Mouse (Mus musculus) brain, embryonic 18.5 days (tissue): ENCODE results near the gene Creb3l4.
A peak's percentile ranks its signal among the peaks of the same experiment; 100 is the strongest.
"Not testable (repeated sequence)": the region's sequence is repeated elsewhere in the genome, so short reads cannot be mapped to it uniquely, and the experiment has no call there.

ENCODE experiments used
- DNase-seq: peaks from one replicate; pipeline ENCODE4 v3.0.0-alpha.2; 2012; ENCODE audit warnings: low read depth, low spot score

Creb3l4 gene

DNA sequence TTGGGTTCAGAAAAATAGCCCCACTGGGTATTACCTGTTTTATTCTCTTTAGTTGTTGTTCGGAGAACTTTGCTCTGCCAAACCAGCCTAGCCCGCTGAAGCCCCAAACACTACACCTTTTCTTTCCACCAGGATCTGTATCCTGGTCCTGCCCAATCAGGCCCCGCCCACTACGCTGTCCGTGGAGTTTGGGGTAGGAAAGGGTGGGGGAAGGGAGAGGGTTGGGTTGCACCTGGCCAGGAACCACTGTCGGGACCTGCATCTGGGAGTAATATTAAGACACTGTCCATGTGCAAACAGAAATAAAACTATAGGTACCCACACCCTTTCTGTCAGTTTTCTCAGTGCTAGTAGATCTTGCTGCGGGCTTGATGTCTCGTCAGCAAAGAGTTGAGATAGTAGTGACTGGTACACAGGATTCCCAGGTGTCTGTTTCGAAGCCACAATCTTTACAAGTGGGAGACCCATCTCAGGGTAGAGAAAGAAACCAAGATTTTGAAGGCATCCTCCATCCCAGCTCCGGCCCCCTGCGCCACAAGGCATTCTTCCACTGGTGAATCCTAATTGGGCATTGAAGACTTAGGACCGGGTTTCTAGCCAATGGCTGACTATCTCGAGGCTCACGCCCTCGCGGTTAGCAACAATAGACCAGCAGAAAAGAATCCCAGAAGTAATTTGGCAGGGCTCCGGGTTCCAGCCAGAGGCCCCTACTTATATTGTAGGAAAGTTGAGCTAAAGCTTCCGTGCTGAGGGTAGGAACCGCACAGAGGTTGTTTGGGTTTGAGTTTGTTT lies at the start of gene Creb3l4:
Gene Creb3l4, minus strand, starts transcription at position 529 of the 792 bp plus-strand sequence.
- no peak for DNase-seq

DNA sequence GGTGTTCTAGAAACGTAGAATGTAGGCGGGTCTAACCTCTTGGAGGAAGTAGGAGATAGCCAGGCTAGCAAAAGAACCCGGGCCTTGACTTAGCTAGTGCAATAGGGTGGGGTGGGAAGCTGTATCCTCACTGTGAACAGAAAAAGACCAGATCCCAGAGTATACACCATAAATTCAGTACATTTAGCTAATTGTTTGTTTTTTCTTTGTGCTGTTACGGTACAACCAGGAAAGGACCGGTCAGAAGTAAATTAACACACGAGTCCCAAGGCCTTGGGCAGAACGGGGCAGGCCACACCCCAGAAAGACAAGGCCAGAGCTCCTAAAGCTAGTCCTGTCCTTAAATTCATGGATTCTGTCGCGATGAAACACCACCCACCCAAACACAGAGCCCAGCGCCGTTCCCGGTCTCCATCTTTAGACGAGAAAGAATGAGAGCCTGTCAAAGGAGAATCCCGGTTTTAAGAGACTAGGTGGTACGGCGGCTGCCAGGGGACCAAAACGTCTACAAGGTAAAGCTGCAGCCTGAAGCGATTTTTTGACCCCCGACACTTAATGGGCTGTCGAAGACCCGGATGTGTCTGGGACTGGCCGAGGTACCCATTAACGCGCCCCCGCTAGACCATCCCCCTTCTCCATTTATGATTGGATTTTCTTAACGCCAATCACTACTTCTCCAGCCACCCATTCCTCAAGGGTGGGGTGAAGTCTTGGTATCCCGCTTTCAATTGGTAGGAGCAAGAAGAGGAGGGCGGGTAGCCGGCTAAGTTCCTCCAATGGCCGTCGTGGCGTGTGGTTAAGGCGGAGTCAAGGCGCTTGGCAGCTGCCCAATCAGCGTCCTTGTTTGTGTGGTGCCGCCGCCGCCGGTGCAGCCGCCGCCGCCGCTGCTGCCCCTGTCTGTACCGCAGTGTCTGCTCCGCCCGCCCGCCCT lies 49.3 kb upstream of the Creb3l4 start, which contains the start of gene Gatad2b:
Gene Gatad2b, plus strand, starts transcription at position 834 of the 931 bp plus-strand sequence.
- DNase-seq = peak; percentile 100

DNA sequence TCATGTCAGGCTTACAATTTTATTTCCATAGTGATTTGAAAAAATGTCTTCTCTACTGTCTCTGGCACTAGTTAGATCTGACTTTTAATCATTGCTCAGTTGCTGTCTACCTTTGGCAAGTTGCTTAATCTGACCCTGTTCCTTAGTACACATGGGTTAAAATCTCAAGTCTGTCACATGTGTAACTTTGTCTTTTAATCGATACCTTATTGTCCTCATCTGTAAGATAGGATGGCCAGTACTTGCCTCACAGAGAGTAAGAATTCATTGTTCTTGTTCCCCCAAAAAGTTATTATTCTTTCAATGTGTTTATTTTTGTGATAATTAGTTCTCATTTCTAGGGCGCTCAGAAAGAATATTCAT lies 48.7 kb upstream of the Creb3l4 start:
- no peak for DNase-seq

DNA sequence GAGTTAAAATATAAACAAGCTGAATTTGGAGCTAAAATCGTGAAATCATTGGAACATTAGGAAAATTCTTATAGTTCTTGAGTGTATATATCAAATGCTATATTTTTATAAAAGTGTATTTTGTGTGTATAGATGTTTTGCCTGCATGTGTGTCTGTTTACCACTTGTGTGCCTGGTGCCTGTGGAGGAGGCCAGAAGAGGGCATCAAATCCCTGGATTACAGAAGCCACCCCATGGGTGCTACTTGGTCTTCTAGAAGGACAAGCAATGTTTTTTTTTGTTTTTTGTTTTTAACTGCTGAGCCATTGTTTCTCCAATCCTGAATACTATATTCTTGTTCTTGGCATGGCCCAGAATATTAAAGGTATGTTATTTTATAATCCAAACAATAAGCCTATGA lies 47.3 kb upstream of the Creb3l4 start:
- no peak for DNase-seq

DNA sequence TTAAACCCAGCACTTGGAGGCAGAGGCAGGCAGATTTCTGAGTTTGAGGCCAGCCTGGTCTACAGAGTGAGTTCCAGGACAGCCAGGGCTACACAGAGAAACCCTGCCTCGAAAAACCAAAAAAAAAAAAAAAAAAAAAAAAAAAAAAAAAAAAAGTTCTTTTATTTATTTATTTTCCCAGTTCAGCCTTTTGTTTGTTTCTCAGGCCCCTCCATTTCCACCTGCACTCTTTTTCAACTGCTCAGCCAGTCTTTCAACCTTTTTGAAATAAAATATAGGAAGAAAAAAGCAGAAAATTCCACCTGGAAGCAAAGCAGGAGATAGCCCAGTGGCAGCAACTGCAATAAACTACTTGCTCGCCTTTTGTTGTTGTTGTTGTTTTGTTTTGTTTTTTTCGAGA lies 46.1 kb upstream of the Creb3l4 start:
- DNase-seq = not testable (repeated sequence)

DNA sequence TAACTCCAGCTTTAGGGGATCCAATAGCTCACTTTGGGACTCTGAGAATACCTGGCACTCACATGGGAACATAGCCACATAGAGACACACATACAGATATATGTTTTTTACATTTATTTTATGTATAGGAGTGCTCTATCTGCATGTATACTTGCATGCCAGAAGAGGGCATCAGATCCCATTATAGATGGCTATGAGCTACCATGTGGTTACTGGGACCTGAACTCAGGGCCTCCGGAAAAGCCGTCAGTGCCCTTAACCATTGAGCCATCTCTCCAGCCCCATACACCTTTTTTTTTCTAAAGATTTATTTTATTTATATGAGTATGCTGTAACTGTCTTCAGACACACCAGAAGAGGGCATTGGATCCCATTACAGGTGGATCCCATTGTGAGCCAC lies 40.8 kb upstream of the Creb3l4 start:
- no peak for DNase-seq

DNA sequence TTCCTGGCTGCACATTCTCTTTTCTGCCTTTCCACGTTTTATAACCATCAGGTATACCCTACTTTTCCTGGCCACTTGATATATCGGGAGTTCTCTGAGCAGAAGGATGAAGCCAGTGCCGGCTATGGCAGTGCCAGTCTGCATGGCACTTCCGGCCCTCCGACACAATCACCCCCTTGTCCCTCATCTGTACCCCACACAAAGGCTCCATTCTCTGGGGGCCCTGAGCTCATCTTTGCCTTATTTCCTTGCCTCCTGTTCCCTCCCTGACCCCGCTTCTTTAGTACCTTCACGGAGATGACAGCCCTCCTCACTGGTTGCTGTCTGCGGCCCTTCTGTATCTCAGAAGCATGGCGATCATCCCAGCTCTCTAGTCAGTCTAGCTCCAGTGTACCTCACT lies 37.4 kb upstream of the Creb3l4 start:
- no peak for DNase-seq

DNA sequence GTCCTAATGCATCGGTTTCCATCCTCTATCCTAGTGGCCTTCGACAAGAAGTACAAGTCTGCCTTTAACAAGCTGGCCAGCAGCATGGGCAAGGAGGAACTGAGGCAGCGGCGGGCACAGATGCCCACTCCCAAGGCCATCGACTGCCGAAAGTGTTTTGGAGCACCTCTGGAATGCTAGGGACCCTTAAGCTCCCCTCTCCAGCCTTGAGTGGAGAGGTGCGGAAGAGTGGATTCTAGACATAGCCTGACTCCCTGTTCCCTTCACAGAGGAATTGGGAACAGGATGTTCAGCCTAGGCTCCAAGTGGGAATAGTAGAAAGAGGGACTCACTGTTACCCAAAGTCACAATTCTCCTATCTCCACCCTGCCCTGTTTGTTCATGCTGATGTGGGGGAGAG lies 36.4 kb upstream of the Creb3l4 start:
- DNase-seq = no peak

DNA sequence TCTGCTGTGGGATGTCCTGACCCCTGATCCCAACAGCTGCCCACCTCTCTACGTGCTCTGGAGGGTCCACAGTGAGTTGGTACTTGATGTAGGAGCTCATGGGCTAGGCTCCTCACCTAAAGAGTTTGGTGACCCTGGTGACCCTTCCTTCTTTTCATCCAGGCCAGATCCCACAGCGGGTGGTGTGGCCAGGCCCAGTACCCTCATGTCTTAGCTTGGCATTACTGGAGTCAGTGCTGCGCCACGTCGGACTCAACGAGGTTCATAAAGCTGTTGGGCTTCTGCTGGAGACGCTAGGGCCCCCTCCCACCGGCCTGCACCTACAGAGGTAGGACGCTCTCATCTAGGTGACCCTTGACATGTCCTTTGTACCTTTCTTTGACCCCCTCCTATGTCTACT lies 35.9 kb upstream of the Creb3l4 start:
- no peak for DNase-seq

DNA sequence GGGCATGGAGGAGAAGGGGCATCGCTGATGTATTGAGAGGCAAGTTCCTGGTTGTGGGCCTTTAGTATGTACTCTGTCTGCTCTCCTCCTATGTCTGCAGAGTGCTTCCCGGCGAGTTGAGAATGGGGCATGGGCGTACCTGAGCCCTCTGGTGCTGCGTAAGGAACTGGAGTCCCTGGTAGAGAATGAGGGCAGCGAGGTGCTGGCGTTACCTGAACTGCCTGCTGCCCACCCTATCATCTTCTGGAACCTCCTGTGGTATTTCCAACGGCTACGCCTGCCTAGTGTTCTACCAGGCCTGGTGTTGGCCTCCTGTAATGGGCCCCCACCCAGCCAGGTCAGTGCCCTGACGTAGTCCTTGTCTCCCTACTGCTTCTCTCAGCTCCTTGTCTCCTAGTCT lies 34.9 kb upstream of the Creb3l4 start:
- no peak for DNase-seq

DNA sequence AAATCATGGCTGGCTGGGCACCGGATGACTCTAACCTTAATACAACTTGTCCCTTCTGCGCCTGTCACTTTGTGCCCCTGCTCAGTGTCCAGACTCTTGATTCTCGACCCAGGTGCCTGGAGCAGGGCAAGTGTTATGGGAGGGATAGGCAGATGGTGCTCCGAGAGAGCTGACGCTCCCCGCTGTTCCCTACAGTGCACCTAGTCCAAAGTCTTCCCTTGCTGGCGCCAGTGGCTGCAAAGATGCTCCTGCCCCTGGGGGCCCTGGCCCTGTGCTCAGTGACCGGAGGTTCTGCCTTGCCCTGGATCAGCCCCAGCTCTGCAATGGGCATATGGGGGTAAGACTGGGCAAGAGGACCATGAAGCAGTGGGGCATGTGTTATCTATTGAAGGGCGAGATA lies 34.5 kb upstream of the Creb3l4 start:
- no peak for DNase-seq

DNA sequence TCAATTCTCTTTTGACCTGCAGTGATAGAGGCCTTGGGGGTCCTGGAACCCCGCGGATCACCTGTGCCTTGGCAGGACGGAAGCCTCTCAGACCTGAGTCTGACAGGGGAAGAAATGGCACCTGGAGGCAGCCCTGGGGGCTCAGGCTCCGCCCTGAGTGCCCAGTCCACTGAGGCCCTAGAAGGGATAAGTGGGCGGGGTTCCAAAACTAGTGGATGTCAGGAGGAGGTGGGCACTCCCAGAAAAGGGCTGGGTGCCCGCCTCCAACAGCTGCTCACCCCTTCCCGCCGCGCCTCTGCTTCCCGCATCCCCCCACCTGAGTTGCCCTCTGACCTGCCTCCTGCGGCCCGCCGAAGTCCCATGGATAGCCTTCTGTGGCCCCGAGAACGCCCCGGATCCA lies 33.5 kb upstream of the Creb3l4 start:
- DNase-seq = no peak

DNA sequence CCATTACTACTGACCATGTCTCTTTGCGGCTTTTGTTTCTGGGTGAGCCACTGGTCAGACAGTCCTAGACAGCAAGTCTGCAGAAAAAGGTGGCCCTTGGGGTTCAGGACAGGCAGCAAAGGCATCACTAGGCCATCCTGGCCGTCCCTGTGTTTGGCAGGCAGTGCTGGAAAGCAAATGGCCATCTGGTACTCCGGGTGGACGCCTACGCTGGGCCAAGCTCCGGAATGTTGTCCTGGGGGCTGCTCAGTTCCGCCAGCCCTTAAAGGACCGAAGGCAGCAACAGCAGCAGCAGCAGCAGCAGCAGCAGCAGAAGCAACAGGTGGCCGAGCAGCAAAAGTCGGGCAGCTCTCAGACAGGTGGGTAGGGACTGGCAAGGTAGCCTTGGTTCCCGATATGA lies 32.0 kb upstream of the Creb3l4 start:
- DNase-seq = no peak

DNA sequence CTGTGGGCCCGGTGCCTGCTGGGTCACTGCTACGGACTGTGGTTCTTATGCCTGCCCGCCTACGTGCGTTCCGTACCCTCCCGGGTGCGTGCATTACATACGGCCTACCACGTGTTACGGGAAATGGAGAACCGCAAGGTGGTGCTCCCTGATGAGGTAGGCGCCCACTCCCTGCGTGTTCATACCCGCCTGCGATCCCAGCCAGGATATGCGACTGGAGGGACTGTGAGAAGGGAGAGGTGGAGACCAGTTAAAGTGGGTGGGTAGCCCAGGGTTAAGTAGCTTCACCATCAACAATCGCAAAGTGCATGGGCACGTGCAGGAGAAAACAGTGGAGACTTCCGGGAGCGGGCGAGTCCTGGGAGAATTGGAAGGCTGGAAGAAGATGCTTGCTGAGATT lies 30.5 kb upstream of the Creb3l4 start:
- DNase-seq = no peak

DNA sequence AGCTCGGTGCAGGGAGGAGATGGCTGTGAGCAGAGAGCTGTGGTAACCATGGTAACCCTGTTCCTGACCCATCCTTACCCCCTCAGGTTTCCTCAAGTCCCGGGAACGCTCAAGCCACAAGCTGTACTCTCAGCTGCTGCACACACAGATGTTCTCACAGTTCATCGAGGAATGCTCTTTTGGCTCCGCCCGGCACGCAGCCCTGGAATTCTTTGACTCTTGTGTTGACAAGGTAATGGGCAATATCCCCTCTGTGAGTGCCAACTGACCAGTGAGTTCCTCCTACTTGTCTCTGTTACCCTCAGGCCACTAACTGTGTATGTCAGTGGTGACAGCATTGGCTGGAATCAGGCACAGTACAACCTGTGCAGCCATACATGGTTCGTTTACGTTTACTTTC lies 28.9 kb upstream of the Creb3l4 start:
- DNase-seq = no peak

DNA sequence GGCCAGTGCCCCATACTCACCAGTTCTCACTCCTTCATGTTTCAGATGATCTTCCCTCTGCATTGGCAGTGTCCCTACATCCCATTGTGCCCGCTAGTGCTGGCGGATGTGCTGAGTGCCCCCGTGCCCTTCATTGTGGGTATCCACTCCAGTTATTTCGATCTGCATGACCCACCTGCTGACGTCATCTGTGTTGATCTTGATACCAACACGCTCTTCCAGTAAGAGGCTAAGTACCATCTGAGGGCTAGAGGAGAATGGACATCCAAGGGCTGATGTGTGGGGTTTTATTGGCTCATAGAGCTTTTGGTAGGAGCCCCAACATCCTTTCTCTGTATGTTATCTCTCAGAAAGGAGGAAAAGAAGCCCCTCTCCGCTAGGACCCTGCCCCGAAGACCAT lies 27.5 kb upstream of the Creb3l4 start:
- DNase-seq = no peak

DNA sequence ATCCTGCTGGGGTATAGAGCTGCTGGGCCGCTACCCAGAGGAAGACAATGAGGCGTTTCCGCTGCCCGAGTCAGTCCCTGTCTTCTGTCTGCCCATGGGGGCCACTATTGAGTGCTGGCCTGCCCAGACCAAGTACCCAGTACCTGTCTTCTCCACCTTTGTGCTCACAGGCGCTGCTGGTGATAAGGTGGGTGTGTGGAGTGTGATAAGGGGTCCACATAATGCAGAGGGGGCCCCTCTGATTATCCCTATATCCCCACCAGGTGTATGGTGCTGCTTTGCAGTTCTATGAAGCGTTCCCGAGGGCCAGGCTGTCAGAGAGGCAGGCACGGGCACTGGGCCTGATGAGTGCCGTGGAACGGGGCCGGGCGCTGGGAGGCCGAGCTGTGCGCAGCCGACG lies 25.7 kb upstream of the Creb3l4 start:
- no peak for DNase-seq

DNA sequence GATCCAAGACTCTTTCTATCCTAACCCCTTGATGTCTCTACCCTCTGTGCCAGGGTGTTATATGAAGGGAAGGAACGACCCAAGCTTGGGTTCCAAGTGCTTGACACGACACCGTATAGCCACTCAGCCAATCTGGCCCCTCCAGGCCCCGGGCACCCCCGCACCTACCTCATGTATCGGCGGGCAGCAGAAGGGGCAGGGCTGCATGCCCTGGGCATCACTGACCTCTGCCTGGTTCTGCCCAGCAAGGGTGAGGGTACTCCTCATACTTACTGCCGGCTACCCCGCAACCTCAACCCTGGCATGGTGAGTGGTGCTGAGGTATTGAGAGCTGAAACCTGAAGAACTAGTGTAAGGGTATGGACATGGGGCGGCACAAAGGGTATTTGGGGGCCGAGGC lies 24.9 kb upstream of the Creb3l4 start:
- no peak for DNase-seq

DNA sequence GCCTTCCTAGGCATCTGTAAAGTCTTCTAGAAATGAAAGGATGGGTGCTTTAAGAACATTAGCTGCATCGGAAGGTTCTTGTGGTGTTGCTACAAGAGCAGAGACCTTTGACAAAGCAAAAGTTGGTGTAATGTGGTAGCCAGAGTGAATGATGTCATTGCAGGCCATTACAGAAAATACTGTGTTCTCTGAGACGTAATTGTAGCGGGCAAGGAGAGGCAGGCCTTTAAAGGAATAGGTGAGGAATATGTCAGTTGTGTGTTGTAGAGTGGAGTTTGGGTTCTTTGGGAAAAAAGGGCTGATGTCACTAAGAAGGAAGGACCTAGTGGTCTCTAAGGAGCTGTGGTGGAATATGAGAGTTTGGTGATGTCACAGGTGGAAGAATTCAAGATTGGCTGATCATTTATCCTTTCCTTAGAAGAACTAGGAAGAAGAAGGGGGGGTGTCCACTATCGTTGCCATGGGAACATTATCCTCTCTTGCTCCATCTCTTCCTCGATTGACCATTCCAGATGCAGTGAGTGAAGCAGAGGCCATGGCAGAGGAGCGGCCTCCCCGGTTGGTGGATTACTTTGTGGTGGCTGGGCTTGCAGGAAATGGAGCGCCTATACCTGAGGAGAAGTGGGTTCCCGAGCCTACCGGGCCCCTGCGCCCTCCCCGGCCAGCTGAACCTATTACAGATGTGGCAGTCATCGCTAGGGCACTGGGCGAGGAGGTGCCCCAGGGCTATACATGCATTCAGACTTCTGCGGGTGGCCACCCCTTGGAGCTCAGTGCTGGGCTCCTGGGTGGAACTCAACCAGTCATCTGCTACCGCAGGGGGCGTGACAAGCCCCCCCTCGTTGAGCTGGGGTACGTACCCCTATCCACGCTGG lies 23.8 kb upstream of the Creb3l4 start:
- no peak for DNase-seq

DNA sequence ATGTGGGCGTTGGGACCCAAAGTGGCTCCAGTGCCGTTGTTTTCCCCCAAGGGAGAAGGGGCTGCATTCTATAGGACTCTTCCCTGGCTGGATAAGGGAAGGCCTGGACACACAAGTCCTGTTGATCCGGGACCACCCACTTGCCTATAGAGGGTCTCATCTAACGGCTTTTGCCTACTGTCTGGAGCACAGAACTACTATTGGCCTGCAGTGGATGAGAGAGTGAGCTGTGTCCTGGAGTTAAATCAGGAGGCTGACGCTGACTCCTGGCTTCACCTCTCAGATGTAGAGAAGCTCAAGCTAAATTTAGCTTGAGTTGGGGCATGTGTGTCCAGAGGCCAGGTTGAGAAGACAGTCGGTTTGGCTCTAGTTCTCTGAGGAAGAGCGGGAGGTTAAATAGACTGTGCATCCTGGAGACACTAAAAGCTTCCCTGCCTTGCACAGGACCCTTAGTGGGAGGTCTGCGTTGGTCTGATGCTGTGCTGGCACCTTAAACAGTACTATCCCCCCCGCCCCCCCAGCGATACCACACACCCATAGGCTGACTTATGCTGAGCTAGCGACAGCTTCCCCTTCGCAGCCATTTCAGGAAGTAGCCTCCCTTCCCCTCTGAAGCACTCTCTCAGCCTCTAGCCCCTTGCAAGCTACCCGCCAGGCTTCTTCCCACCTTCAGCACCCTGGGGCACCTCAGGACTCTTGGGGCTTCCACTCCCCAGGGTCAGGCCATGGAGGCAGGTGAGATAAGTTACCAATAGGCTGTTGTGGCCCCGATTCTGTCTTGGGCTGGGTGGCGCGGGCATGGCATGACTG lies 22.8 kb upstream of the Creb3l4 start:
- no peak for DNase-seq
